19 mouse cellular contexts compared by ENCODE assay signal in genomic region chr12:88900728-88901080, GRCm38 (mm10).
DNase-seq lines count a peak whose midpoint lies in the region; ATAC-seq and TF ChIP-seq lines count a peak whose summit lies in the region.
"Had no signal": no experiment of that assay in that cellular context is flagged by ENCODE, and none has a peak within 500 bp of the region (broad histone marks: within the 10 kb centered on the region; RNA-seq: fewer than 3 reads in every experiment).

No protein-coding gene starts in this region.

- H3K4me3 ChIP-seq in hindbrain, embryonic 13.5 days: no peak overlapping the region
- H3K4me3 ChIP-seq in hindbrain, embryonic 10.5 days: no peak overlapping the region
- H3K4me3 ChIP-seq in ES-E14 (ENCODE audit: insufficient read depth in 1 of 2, low read depth in 1 of 2, low read length in 2 of 2, poor library complexity in 1 of 2, severe bottlenecking in 1 of 2): no peak overlapping the region
- no peak overlapping the region for H3K4me3 ChIP-seq in heart, embryonic 11.5 days (ENCODE audit: low read depth, low read length)
- H3K4me3 ChIP-seq: layer of hippocampus, adult 2 months; limb, embryonic 15.5 days had no signal

- in situ Hi-C loops in ES-E14 (cut with MboI; ENCODE audit: low sequenced_read_pairs in 2 of 2, unreplicated experiment in 2 of 2): no loop called here

- H3K4me1 ChIP-seq in hindbrain, embryonic 13.5 days (replicated peaks): peaks cover 34% of the 10 kb centered on the region
- peaks cover 12% of the 10 kb centered on the region; the same call in 1 of the 2 replicates for H3K4me1 ChIP-seq in hindbrain, embryonic 10.5 days (replicated peaks)
- H3K4me1 ChIP-seq in ES-E14 (ENCODE audit: control insufficient read depth in 2 of 2, insufficient read depth in 2 of 2, low read length in 2 of 2, poor library complexity in 1 of 2): peaks cover 0 to 3% of the 10 kb centered on the region in 2 experiments; a peak in 1 of 4 replicates
- H3K4me1 ChIP-seq in heart, embryonic 11.5 days (ENCODE audit: control insufficient read depth, insufficient read depth, low read length): no peaks in the 10 kb centered on the region
- H3K4me1 ChIP-seq: limb, embryonic 15.5 days had no signal

- H3K36me3 ChIP-seq in hindbrain, embryonic 13.5 days: no peaks in the 10 kb centered on the region
- no peaks in the 10 kb centered on the region for H3K36me3 ChIP-seq in hindbrain, embryonic 10.5 days
- H3K36me3 ChIP-seq in ES-E14 (ENCODE audit: control insufficient read depth, insufficient read depth, low read length, poor library complexity, severe bottlenecking): no peaks in the 10 kb centered on the region
- no peaks in the 10 kb centered on the region for H3K36me3 ChIP-seq in heart, embryonic 11.5 days (ENCODE audit: control insufficient read depth, insufficient read depth, low read length)
- H3K36me3 ChIP-seq: limb, embryonic 15.5 days had no signal

- no peaks in the 10 kb centered on the region for H3K9me3 ChIP-seq in hindbrain, embryonic 13.5 days
- no peaks in the 10 kb centered on the region for H3K9me3 ChIP-seq in hindbrain, embryonic 10.5 days
- no peaks in the 10 kb centered on the region for H3K9me3 ChIP-seq in ES-E14 (ENCODE audit: control insufficient read depth, insufficient read depth, low read depth, low read length)
- no peaks in the 10 kb centered on the region for H3K9me3 ChIP-seq in heart, embryonic 11.5 days (replicated peaks; ENCODE audit: control insufficient read depth, low read length)
- H3K9me3 ChIP-seq: limb, embryonic 15.5 days had no signal

- DNase-seq in cerebellum, postnatal 25 days: peak; percentile 7 to 21
- DNase-seq in cerebellum, postnatal 36 days: no peak
- no peak for DNase-seq in hindbrain, embryonic 10.5 days (ENCODE audit: low spot score)
- DNase-seq in ES-CJ7 (ENCODE audit: low read depth, low spot score): peak; percentile 35
- peak; percentile 6 for DNase-seq in ES-E14 (ENCODE audit: low read depth, low spot score)
- DNase-seq: adrenal gland, postnatal 36 days; heart, postnatal 4 days; kidney, postnatal 25 days; layer of hippocampus, postnatal 36 days; lung, embryonic 14.5 days; right cerebral cortex, postnatal 25 days; spleen, adult 18-20 months; thymus, postnatal 14 days had no signal

- H3K27ac ChIP-seq in hindbrain, embryonic 13.5 days: 0 out of 2 replicates have a peak overlapping the region, but pooled peaks have one; percentile 4
- no peak overlapping the region for H3K27ac ChIP-seq in hindbrain, embryonic 10.5 days
- H3K27ac ChIP-seq in ES-E14 (ENCODE audit: insufficient read depth, low read depth, low read length, poor library complexity, severe bottlenecking): no peak overlapping the region
- H3K27ac ChIP-seq in heart, embryonic 11.5 days (ENCODE audit: low read depth, low read length): no peak overlapping the region
- H3K27ac ChIP-seq: layer of hippocampus, adult 2 months; limb, embryonic 15.5 days; liver, embryonic 14.5 days had no signal

- no peak for ATAC-seq in hindbrain, embryonic 13.5 days (ENCODE audit: low FRiP score)
- no peak for ATAC-seq in heart, embryonic 11.5 days (replicated peaks; ENCODE audit: insufficient number of reproducible peaks, low FRiP score, low TSS enrichment)
- ATAC-seq: intestine, postnatal 0 days had no signal

- no peak overlapping the region for H3K4me2 ChIP-seq in hindbrain, embryonic 13.5 days
- H3K4me2 ChIP-seq in heart, embryonic 11.5 days: no peak overlapping the region
- H3K4me2 ChIP-seq: limb, embryonic 15.5 days; lung, embryonic 14.5 days had no signal

- H3K9ac ChIP-seq in hindbrain, embryonic 13.5 days: no peak overlapping the region
- no peak overlapping the region for H3K9ac ChIP-seq in ES-E14 (ENCODE audit: insufficient read depth, low read depth, low read length, poor library complexity, severe bottlenecking)
- H3K9ac ChIP-seq in heart, embryonic 11.5 days (ENCODE audit: low read depth, low read length): no peak overlapping the region
- H3K9ac ChIP-seq: limb, embryonic 15.5 days; liver, embryonic 14.5 days; lung, embryonic 14.5 days had no signal

- WGBS in hindbrain, embryonic 13.5 days: 7% methylated on average over 1 of the region's 1 CpGs
- WGBS in hindbrain, embryonic 10.5 days: 9% methylated on average over 1 of the region's 1 CpGs
- 0% methylated on average over 1 of the region's 1 CpGs for WGBS in heart, embryonic 11.5 days (ENCODE audit: insufficient replicate concordance)

- H3K27me3 ChIP-seq in hindbrain, embryonic 13.5 days: no peaks in the 10 kb centered on the region
- no peaks in the 10 kb centered on the region for H3K27me3 ChIP-seq in hindbrain, embryonic 10.5 days (ENCODE audit: insufficient read depth, poor library complexity, severe bottlenecking)
- H3K27me3 ChIP-seq in heart, embryonic 11.5 days (ENCODE audit: control insufficient read depth, insufficient read depth, low read length): no peaks in the 10 kb centered on the region
- H3K27me3 ChIP-seq: limb, embryonic 15.5 days had no signal

TF ChIP-seq in ES-E14, 5 proteins besides CTCF, POLR2A, EP300 and RAD21:
- TF ChIP-seq ZNF384 (IDR thresholded peaks at IDR 0.05; ENCODE audit: low read depth, low read length) (no peak), ZC3H11A (IDR thresholded peaks at IDR 0.05; ENCODE audit: borderline replicate concordance, low read depth, low read length) (no peak), MAFK (IDR thresholded peaks at IDR 0.05; ENCODE audit: insufficient read depth, low read depth, low read length) (no peak), HCFC1 (IDR thresholded peaks at IDR 0.05; ENCODE audit: borderline replicate concordance, insufficient read depth, low read length) (no peak), CHD2 (IDR thresholded peaks at IDR 0.05; ENCODE audit: low read depth, low read length) (no peak)

Comparison
In these comparisons a context has a peak if more than half of its experiments do, and no peak if none do; other contexts are left out.
1. DNase-seq: peak in cerebellum, postnatal 25 days (2 of 2), ES-CJ7 (single experiment) and ES-E14 (single experiment); none in cerebellum, postnatal 36 days (0 of 2) and hindbrain, embryonic 10.5 days (single experiment).